Mouse (Mus musculus) myocyte (in vitro differentiated cells): ENCODE measurements around the gene Tdrd6.

Experiments used
- E2F4 ChIP-seq: IDR thresholded peaks from one replicate; pipeline ENCODE4 v1.6.1; 2011; ENCODE audit warnings: mild to moderate bottlenecking, control low read depth, moderate library complexity; ENCODE audit not compliant: insufficient read depth
- MAX ChIP-seq: IDR thresholded peaks from one replicate; pipeline ENCODE4 v1.6.1; 2011; ENCODE audit warnings: low read depth, mild to moderate bottlenecking, control low read depth
- MYOD1 ChIP-seq, 3 experiments: IDR thresholded peaks; one replicate each; pipeline ENCODE4 v1.6.1; 2011; ENCODE audit warnings: control low read depth in 2 of 3, low read depth in 2 of 3, mild to moderate bottlenecking in 2 of 3, moderate library complexity in 1 of 3; ENCODE audit not compliant: insufficient read length in 2 of 3, control insufficient read depth in 1 of 3
- POLR2A ChIP-seq: IDR thresholded peaks from one replicate; pipeline ENCODE4 v1.6.1; 2011; ENCODE audit warnings: low read depth, mild to moderate bottlenecking, control low read depth, moderate library complexity; ENCODE audit not compliant: insufficient read length
- POLR2AphosphoS2 ChIP-seq: IDR thresholded peaks from one replicate; pipeline ENCODE4 v1.6.1; 2011; ENCODE audit warnings: low read depth, control low read depth; ENCODE audit not compliant: insufficient read length
- SRF ChIP-seq: IDR thresholded peaks from one replicate; pipeline ENCODE4 v1.6.1; 2011; ENCODE audit warnings: low read depth; ENCODE audit not compliant: control insufficient read depth, insufficient read length
- TCF12 ChIP-seq: IDR thresholded peaks from one replicate; pipeline ENCODE4 v1.6.1; 2011; ENCODE audit warnings: mild to moderate bottlenecking, control low read depth; ENCODE audit not compliant: poor library complexity, insufficient read depth, severe bottlenecking
- TCF3 ChIP-seq: IDR thresholded peaks from one replicate; pipeline ENCODE4 v1.6.1; 2011; ENCODE audit warnings: low read depth, control low read depth; ENCODE audit not compliant: insufficient read length
- USF1 ChIP-seq: IDR thresholded peaks from one replicate; pipeline ENCODE4 v1.6.1; 2011; ENCODE audit warnings: low read depth, mild to moderate bottlenecking, control low read depth, moderate library complexity

GRCm38 (mm10) chr17:43598706-43599105, 31.4 kb downstream of the Tdrd6 start:
- TF ChIP-seq POLR2A, result no peak
- no peak for TF ChIP-seq TCF12
- no peak for TF ChIP-seq E2F4
- no peak for TF ChIP-seq POLR2AphosphoS2
- no peak for TF ChIP-seq MAX
- TF ChIP-seq SRF, result no peak
- no peak for TF ChIP-seq MYOD1 (IDR thresholded peaks at IDR 0.05; ENCODE audit: control insufficient read depth in 1 of 3, insufficient read length in 2 of 3, low read depth in 2 of 3)
- TF ChIP-seq TCF3, result no peak
- no peak for TF ChIP-seq USF1
